Mouse (Mus musculus) heart, postnatal 36 days (tissue): Measurements from ENCODE around the gene Timm50. TPM values are rescaled to one million over a fixed set of nuclear protein-coding genes. Genes with fewer than 3 reads are reported as not detected.

Experiments
- DNase-seq, 2 experiments: peaks; one replicate each; pipeline ENCODE4 v3.0.0; 2021 to 2022
- intact Hi-C: fragments of 180-260 bp; cut with DNase I; formaldehyde crosslinking; loops from one replicate; pipeline ENCODE4 v1.15.1; 2025
- total RNA-seq, 2 experiments: library from RNA; stranded (reverse); gene quantifications; 2 replicates each; pipeline ENCODE4 v1.2.3; 2021

Timm50 gene
- total RNA-seq, 2 experiments from 2014 or later, result 58.9 to 66.3 TPM

GRCm38 (mm10) chr7:28328260-28328659 is 16.4 kb upstream of the Timm50 start:
- no peak for DNase-seq
- intact Hi-C loops, result no loop called here

GRCm38 (mm10) chr7:28326457-28326856 is 14.6 kb upstream of the Timm50 start:
- intact Hi-C loops, result no loop called here
- DNase-seq, result no peak

- intact Hi-C loops, result no loop called here
- no peak for DNase-seq
These were observed 13.4 kb upstream of the Timm50 start for GRCm38 (mm10) chr7:28325293-28325692.

GRCm38 (mm10) chr7:28321974-28322720 is 10.3 kb upstream of the Timm50 start:
- DNase-seq, result no peak
- intact Hi-C loops, result no loop called here

GRCm38 (mm10) chr7:28318714-28319113 is 6.8 kb upstream of the Timm50 start:
- DNase-seq, result no peak
- intact Hi-C loops, result no loop called here

- DNase-seq, result no peak
- intact Hi-C loops, result no loop called here
These were observed 6.2 kb upstream of the Timm50 start for GRCm38 (mm10) chr7:28318036-28318435.

- DNase-seq, result no peak
- intact Hi-C loops, result no loop called here
These were observed 534 bp downstream of the Timm50 start for GRCm38 (mm10) chr7:28311151-28311925.

- intact Hi-C loops, result loop anchor here (10.0 kb wide), 1 partner anchor 255 kb away; the partner anchor contains the start of gene Psmc4
- DNase-seq, result no peak
These were observed 2.1 kb downstream of the Timm50 start for GRCm38 (mm10) chr7:28309737-28310136.

- no peak for DNase-seq
- intact Hi-C loops, result loop anchor here (10.0 kb wide), 1 partner anchor 251 kb away; the partner anchor contains the start of gene Psmc4
These were observed 5.7 kb downstream of the Timm50 start for GRCm38 (mm10) chr7:28306216-28306615.

GRCm38 (mm10) chr7:28305641-28306040 is 6.2 kb downstream of the Timm50 start:
- intact Hi-C loops, result loop anchor here (10.0 kb wide), 1 partner anchor 251 kb away; the partner anchor contains the start of gene Psmc4
- no peak for DNase-seq

GRCm38 (mm10) chr7:28301616-28302433 is 10.0 kb downstream of the Timm50 start, which contains the start of gene Dll3:
TSS of gene Dll3 (minus strand) at chr7:28302238.
- DNase-seq, result peak; percentile 46 to 61
- intact Hi-C loops, result loop anchor here (5.0 to 10.0 kb wide), 2 partner anchors 90 to 247 kb away; partner anchors contain the start of gene Psmc4

- intact Hi-C loops, result loop anchor here (1.0 kb wide), 1 partner anchor 151 kb away; no protein-coding TSS in a partner anchor
- DNase-seq, result no peak
These were observed 12.8 kb downstream of the Timm50 start for GRCm38 (mm10) chr7:28298837-28299625.

GRCm38 (mm10) chr7:28294481-28294880 is 17.4 kb downstream of the Timm50 start:
- DNase-seq, result peak; percentile 23 to 25
- intact Hi-C loops, result no loop called here

- intact Hi-C loops, result no loop called here
- no peak for DNase-seq
These were observed 21.0 kb downstream of the Timm50 start, which contains the start of gene Selenov for GRCm38 (mm10) chr7:28290638-28291590. TSS of gene Selenov (minus strand) at chr7:28291186.

- intact Hi-C loops, result no loop called here
- no peak for DNase-seq
These were observed 21.7 kb downstream of the Timm50 start for GRCm38 (mm10) chr7:28290165-28290564.

- intact Hi-C loops, result no loop called here
- DNase-seq, result no peak
These were observed 31.2 kb downstream of the Timm50 start for GRCm38 (mm10) chr7:28280630-28281029.

GRCm38 (mm10) chr7:28278279-28278652 is 33.6 kb downstream of the Timm50 start:
- no peak for DNase-seq
- intact Hi-C loops, result loop anchor here (5.0 kb wide), 1 partner anchor 59 kb away; the partner anchor contains the start of gene Supt5

- DNase-seq, result peak; percentile 98
- intact Hi-C loops, result loop anchor here (5.0 kb wide), 1 partner anchor 60 kb away; the partner anchor contains the start of gene Supt5
These were observed 34.1 kb downstream of the Timm50 start, which contains the start of gene Eid2b for GRCm38 (mm10) chr7:28277615-28278278. TSS of gene Eid2b (plus strand) at chr7:28277739.
